Mouse (Mus musculus) E14TG2a.4 (cell line): ENCODE data around the gene Cep19.

Experiments used
- CTCF ChIP-seq: conservative IDR thresholded peaks from 2 replicates; pipeline ENCODE4 v1.5.1; 2014; ENCODE audit warnings: low read length
- NANOG ChIP-seq: IDR thresholded peaks from 2 replicates; pipeline ENCODE4 v1.6.1; 2014; ENCODE audit warnings: borderline replicate concordance, low read length, mixed read lengths
- POU5F1 ChIP-seq: IDR thresholded peaks from 2 replicates; pipeline ENCODE4 v1.6.1; 2014; ENCODE audit warnings: low read length, borderline replicate concordance

DNA sequence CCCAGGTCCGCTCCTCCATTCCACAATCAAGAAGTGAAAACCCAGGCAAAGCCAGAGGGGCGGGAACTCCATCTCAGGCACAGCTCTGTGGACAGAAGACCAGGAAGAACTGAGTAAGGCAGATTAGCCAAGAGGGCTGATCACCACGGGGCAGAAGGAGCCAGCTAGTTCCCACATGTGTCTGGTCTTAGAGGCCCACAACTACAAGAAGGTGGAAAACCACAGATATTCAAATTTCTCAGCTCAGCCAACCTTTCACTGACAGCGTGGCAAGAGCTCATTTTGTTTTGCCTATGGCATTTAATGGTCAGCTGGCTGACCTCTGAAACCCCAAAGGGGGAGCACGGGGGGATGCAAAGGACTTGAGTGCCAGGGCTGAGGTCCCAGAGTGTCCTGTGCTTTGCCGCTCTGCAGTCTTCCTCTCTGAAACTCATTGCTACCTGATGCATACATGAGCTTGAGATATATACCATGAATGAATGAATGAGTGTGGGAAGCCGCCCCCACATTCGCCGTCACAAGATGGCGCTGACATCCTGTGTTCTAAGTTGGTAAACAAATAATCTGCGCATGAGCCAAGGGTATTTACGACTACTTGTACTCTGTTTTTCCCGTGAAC lies 48.1 kb downstream of the Cep19 start:
- TF ChIP-seq CTCF (no peak), POU5F1 (no peak), NANOG (no peak)
